Mouse (Mus musculus): ENCODE data around the gene Spa17. TPM values are rescaled to one million over a fixed set of nuclear protein-coding genes. Genes with fewer than 3 reads are reported as not detected.

Spa17 gene
- total and polyA plus RNA-seq, 2 experiments from 2014 or later, result 13.8 to 14.0 TPM

DNA sequence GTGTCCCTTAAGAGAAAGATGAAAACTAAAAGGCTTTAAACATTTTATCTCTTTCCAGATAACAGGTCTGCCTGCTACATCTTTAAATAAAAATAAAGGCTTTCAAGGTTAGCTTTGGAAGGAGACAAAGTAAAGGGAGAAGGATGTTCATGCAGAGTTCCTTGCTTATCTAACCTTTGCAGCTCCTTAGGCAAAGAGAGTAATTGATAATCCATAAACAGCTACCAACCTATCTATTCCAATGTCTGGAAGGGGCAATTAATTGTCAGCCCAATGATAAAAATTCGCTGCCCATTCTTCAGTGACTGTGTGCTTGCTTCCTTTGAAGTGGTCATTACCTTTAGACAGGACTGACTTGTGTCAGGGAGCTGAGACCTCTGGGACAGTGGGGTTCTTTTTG lies 49.7 kb downstream of the Spa17 start:
- Histone ChIP-seq H3K36me3 (replicated peaks; ENCODE audit: control insufficient read depth, insufficient read depth, low read length) (no peaks in the 10 kb centered on the region), H3K27me3 (ENCODE audit: control insufficient read depth, insufficient read depth, low read length) (no peaks in the 10 kb centered on the region), H3K4me1 (ENCODE audit: control insufficient read depth, insufficient read depth) (peaks cover 15% of the 10 kb centered on the region), H3K9ac (replicated peaks; ENCODE audit: low read depth, low read length) (no peak overlapping the region), H3K27ac (ENCODE audit: low read depth) (no peak overlapping the region), H3K4me2 (ENCODE audit: low read depth, low read length) (no peak overlapping the region), H3K4me3 (ENCODE audit: low read depth, low read length) (no peak overlapping the region), H3K9me3 (replicated peaks; ENCODE audit: control insufficient read depth, low read length) (no peaks in the 10 kb centered on the region)
- DNase-seq (ENCODE audit: low spot score) (no peak), ATAC-seq (ENCODE audit: insufficient read depth, low read depth) (no peak)
- no peak for TF ChIP-seq EP300 (IDR thresholded peaks at IDR 0.05; ENCODE audit: low read depth)
- TF ChIP-seq CTCF (IDR thresholded peaks at IDR 0.05; ENCODE audit: low read depth), result no peak
- 43% methylated on average over 1 of the region's 1 CpGs for WGBS

DNA sequence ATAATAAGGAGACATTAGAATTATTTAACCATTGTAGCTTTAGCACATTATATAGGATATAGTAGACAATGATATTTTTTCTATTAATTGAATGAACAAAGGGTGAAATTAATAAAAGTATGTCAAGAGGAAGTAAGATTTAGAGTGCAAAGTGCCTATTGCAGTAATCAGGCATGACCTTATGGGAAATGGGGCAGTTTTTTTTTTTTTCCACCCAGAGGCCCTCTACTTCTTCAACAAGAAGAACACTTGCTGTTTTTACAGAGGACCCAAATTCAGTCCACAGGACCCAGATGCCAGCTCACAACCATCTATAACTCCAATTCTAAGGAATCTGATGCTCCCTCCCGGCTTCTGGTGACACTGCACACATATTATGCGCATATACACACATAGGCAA lies 52.9 kb downstream of the Spa17 start:
- no peaks in the 10 kb centered on the region for H3K27me3 ChIP-seq (ENCODE audit: control insufficient read depth, insufficient read depth, low read length)
- H3K4me1 ChIP-seq (ENCODE audit: control insufficient read depth, insufficient read depth), result no peaks in the 10 kb centered on the region
- H3K27ac ChIP-seq (ENCODE audit: low read depth), result no peak overlapping the region
- no peak overlapping the region for H3K9ac ChIP-seq (replicated peaks; ENCODE audit: low read depth, low read length)
- H3K36me3 ChIP-seq (replicated peaks; ENCODE audit: control insufficient read depth, insufficient read depth, low read length), result no peaks in the 10 kb centered on the region
- H3K4me3 ChIP-seq (ENCODE audit: low read depth, low read length), result no peak overlapping the region
- DNase-seq (ENCODE audit: low spot score) (no peak), ATAC-seq (ENCODE audit: insufficient read depth, low read depth) (no peak)
- no peak overlapping the region for H3K4me2 ChIP-seq (ENCODE audit: low read depth, low read length)
- no peaks in the 10 kb centered on the region for H3K9me3 ChIP-seq (replicated peaks; ENCODE audit: control insufficient read depth, low read length)
- 78% methylated on average over 2 of the region's 2 CpGs for WGBS
- no peak for TF ChIP-seq CTCF (IDR thresholded peaks at IDR 0.05; ENCODE audit: low read depth)
- no peak for TF ChIP-seq EP300 (IDR thresholded peaks at IDR 0.05; ENCODE audit: low read depth)

DNA sequence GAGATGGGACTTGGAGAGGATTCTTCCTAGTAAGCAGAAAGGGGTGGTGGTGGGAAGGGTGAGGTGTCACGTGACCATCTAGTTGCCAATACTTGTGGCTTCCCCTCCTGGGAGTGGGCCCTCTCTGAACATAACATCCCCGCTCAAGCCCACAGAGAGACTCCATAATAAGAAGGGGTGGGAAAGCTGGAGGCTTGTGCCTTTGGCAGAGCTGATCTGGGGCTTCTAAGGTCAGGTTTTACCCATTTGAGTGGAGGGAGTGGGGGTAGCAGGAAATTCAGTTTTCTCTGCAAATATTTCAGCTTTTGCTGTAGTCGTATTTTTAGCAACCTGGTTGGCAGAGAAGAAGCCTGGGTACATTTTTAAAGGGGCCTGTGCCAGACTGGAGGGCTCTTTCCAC lies 57.2 kb downstream of the Spa17 start:
- TF ChIP-seq CTCF (IDR thresholded peaks at IDR 0.05; ENCODE audit: low read depth) (no peak), EP300 (IDR thresholded peaks at IDR 0.05; ENCODE audit: low read depth) (no peak)
- peaks cover 7% of the 10 kb centered on the region; the same call in 1 of the 2 replicates for H3K4me1 ChIP-seq (ENCODE audit: control insufficient read depth, insufficient read depth)
- no peak overlapping the region for H3K27ac ChIP-seq (ENCODE audit: low read depth)
- ATAC-seq (ENCODE audit: insufficient read depth, low read depth), result no peak
- DNase-seq (ENCODE audit: low spot score), result no peak
- no peak overlapping the region for H3K9ac ChIP-seq (replicated peaks; ENCODE audit: low read depth, low read length)
- no peaks in the 10 kb centered on the region for H3K9me3 ChIP-seq (replicated peaks; ENCODE audit: control insufficient read depth, low read length)
- H3K4me3 ChIP-seq (ENCODE audit: low read depth, low read length), result no peak overlapping the region
- WGBS, result 63% methylated on average over 3 of the region's 3 CpGs
- no peaks in the 10 kb centered on the region for H3K36me3 ChIP-seq (replicated peaks; ENCODE audit: control insufficient read depth, insufficient read depth, low read length)
- no peak overlapping the region for H3K4me2 ChIP-seq (ENCODE audit: low read depth, low read length)
- peaks cover 22% of the 10 kb centered on the region for H3K27me3 ChIP-seq (ENCODE audit: control insufficient read depth, insufficient read depth, low read length)

DNA sequence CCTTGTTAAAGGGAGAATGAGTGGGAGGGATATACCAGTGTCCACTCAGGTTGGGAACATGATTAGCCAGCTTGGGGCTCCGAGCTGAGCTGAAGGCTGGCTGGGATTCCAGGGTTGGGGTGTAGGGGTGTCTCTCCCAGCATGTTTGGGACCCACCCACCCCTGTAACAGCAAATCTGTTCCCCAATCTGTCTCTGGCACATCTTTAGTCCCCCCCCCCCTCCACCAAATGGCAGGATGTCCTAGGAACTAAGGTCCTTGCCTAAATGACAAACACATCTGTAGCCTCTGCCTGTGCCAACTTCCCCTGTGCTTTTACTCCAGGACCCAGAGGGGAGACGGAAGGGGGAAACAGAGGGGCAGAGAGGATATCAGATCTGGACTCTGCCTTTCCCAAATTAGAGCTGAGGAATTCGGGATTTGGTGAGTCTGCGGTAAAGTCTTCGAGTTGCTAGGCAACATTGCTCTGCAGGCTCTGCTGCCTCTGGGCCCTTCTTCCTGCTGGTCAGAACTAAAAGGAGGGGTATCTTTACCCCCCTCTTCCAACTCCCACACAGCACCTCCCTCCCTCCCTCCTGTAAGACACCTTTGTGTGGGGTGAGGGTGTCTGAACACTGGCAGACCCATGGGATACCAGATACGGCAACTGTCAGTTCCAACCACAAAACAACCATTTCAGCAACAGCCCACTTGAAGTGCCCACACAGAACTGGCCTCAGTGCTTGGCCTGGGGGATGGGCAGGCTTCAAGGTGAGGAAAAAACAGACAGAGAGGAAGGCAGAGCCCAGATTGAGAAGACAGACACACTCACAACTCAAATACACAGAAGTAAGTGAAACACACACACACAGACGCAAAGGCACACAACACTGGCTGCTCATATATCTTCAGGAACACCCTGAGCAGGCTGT lies 58.4 kb downstream of the Spa17 start, which contains the start of gene Siae:
Gene Siae (plus strand): TSS at position 861 of the 911 bp plus-strand sequence.
- Histone ChIP-seq H3K27me3 (ENCODE audit: control insufficient read depth, insufficient read depth, low read length) (peaks cover 34% of the 10 kb centered on the region), H3K9ac (replicated peaks; ENCODE audit: low read depth, low read length) (no peak within 1 kb of the TSS), H3K4me2 (ENCODE audit: low read depth, low read length) (no peak within 1 kb of the TSS), H3K4me3 (ENCODE audit: low read depth, low read length) (no peak within 1 kb of the TSS), H3K9me3 (replicated peaks; ENCODE audit: control insufficient read depth, low read length) (no peaks in the 10 kb centered on the region), H3K36me3 (replicated peaks; ENCODE audit: control insufficient read depth, insufficient read depth, low read length) (no peaks in the 10 kb centered on the region), H3K4me1 (ENCODE audit: control insufficient read depth, insufficient read depth) (peaks cover 7% of the 10 kb centered on the region; the same call in 1 of the 2 replicates), H3K27ac (ENCODE audit: low read depth) (no peak within 1 kb of the TSS)
- 30% methylated on average over 7 of the region's 7 CpGs for WGBS
- no peak for ATAC-seq (ENCODE audit: insufficient read depth, low read depth)
- TF ChIP-seq EP300 (IDR thresholded peaks at IDR 0.05; ENCODE audit: low read depth) (no peak), CTCF (IDR thresholded peaks at IDR 0.05; ENCODE audit: low read depth) (no peak)
- DNase-seq (ENCODE audit: low spot score), result no peak

DNA sequence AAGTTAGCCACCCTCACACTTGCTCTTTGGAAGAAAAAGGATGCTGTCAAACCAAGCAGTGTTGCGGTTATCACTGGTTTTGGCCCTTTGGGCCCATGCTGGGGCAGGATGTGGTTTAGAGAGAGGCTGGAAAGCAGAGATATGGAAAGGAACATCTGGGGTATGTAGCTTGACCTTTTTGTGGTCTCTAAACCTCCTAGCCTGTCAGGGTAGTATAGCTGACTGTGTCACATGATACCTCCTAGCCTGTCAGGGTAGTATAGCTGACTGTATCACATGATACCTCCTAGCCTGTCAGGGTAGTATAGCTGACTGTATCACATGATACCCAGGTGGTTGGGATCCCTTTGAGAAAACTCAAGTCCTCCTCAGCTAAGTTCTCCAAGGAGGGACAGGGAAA lies 59.2 kb downstream of the Spa17 start:
- peaks cover 36% of the 10 kb centered on the region for H3K27me3 ChIP-seq (ENCODE audit: control insufficient read depth, insufficient read depth, low read length)
- ATAC-seq (ENCODE audit: insufficient read depth, low read depth) (no peak), DNase-seq (ENCODE audit: low spot score) (no peak)
- no peaks in the 10 kb centered on the region for H3K9me3 ChIP-seq (replicated peaks; ENCODE audit: control insufficient read depth, low read length)
- no peaks in the 10 kb centered on the region for H3K36me3 ChIP-seq (replicated peaks; ENCODE audit: control insufficient read depth, insufficient read depth, low read length)
- H3K4me2 ChIP-seq (ENCODE audit: low read depth, low read length), result no peak overlapping the region
- WGBS, result 87% methylated on average over 1 of the region's 1 CpGs
- H3K4me3 ChIP-seq (ENCODE audit: low read depth, low read length), result no peak overlapping the region
- H3K9ac ChIP-seq (replicated peaks; ENCODE audit: low read depth, low read length), result no peak overlapping the region
- no peak for TF ChIP-seq CTCF (IDR thresholded peaks at IDR 0.05; ENCODE audit: low read depth)
- TF ChIP-seq EP300 (IDR thresholded peaks at IDR 0.05; ENCODE audit: low read depth), result no peak
- no peak overlapping the region for H3K27ac ChIP-seq (ENCODE audit: low read depth)
- H3K4me1 ChIP-seq (ENCODE audit: control insufficient read depth, insufficient read depth), result peaks cover 7% of the 10 kb centered on the region; the same call in 1 of the 2 replicates

Other genes starting within 250 kb of the Spa17 start
- gene Hepacam, start 246.4 kb downstream of the Spa17 start, total RNA-seq (2014; rRNA removed; ENCODE audit: low replicate concordance), result 0.04 TPM in 1 of 2 replicates, not detected in the other
- 0.03 and 0.10 TPM in 2 replicates for gene Hepacam, start 246.4 kb downstream of the Spa17 start, polyA plus RNA-seq (2015; fragmentation: Nextera tagmentation; extraction: Ambion mirVana)
- 29.5 and 44.2 TPM in 2 replicates for gene Robo4, start 211.8 kb downstream of the Spa17 start, total RNA-seq (2014; rRNA removed; ENCODE audit: low replicate concordance)
- 10.2 and 12.4 TPM in 2 replicates for gene Robo4, start 211.8 kb downstream of the Spa17 start, polyA plus RNA-seq (2015; fragmentation: Nextera tagmentation; extraction: Ambion mirVana)
- not detected in 2 replicates for gene Robo3, start 180.5 kb downstream of the Spa17 start, total RNA-seq (2014; rRNA removed; ENCODE audit: low replicate concordance)
- 0.12 and 0.18 TPM in 2 replicates for gene Robo3, start 180.5 kb downstream of the Spa17 start, polyA plus RNA-seq (2015; fragmentation: Nextera tagmentation; extraction: Ambion mirVana)
- gene Msantd2, start 124.4 kb downstream of the Spa17 start, total RNA-seq (2014; rRNA removed; ENCODE audit: low replicate concordance), result 3.8 and 5.3 TPM in 2 replicates
- 5.8 and 6.4 TPM in 2 replicates for gene Msantd2, start 124.4 kb downstream of the Spa17 start, polyA plus RNA-seq (2015; fragmentation: Nextera tagmentation; extraction: Ambion mirVana)
- gene Esam, start 85.6 kb downstream of the Spa17 start, total RNA-seq (2014; rRNA removed; ENCODE audit: low replicate concordance), result 115 and 117 TPM in 2 replicates
- gene Esam, start 85.6 kb downstream of the Spa17 start, polyA plus RNA-seq (2015; fragmentation: Nextera tagmentation; extraction: Ambion mirVana), result 82.6 and 83.4 TPM in 2 replicates
- 17.2 TPM in 1 of 2 replicates, not detected in the other for gene Vsig2, start 74.5 kb downstream of the Spa17 start, total RNA-seq (2014; rRNA removed; ENCODE audit: low replicate concordance)
- 1.4 and 1.5 TPM in 2 replicates for gene Vsig2, start 74.5 kb downstream of the Spa17 start, polyA plus RNA-seq (2015; fragmentation: Nextera tagmentation; extraction: Ambion mirVana)
- not detected in 2 replicates for gene Nrgn, start 60.8 kb downstream of the Spa17 start, total RNA-seq (2014; rRNA removed; ENCODE audit: low replicate concordance)
- 2.0 and 2.3 TPM in 2 replicates for gene Nrgn, start 60.8 kb downstream of the Spa17 start, polyA plus RNA-seq (2015; fragmentation: Nextera tagmentation; extraction: Ambion mirVana)
- gene Siae, start 58.0 kb downstream of the Spa17 start, total RNA-seq (2014; rRNA removed; ENCODE audit: low replicate concordance), result 5.4 and 5.8 TPM in 2 replicates
- gene Siae, start 58.0 kb downstream of the Spa17 start, polyA plus RNA-seq (2015; fragmentation: Nextera tagmentation; extraction: Ambion mirVana), result 6.4 and 9.3 TPM in 2 replicates
- 73.3 and 86.2 TPM in 2 replicates for gene Tbrg1, start 43.6 kb upstream of the Spa17 start, total RNA-seq (2014; rRNA removed; ENCODE audit: low replicate concordance)
- 78.3 and 80.5 TPM in 2 replicates for gene Tbrg1, start 43.6 kb upstream of the Spa17 start, polyA plus RNA-seq (2015; fragmentation: Nextera tagmentation; extraction: Ambion mirVana)
- not detected in 2 replicates for gene Panx3, start 55.5 kb upstream of the Spa17 start, total RNA-seq (2014; rRNA removed; ENCODE audit: low replicate concordance)
- not detected in 2 replicates for gene Panx3, start 55.5 kb upstream of the Spa17 start, polyA plus RNA-seq (2015; fragmentation: Nextera tagmentation; extraction: Ambion mirVana)
- not detected in 2 replicates for gene Olfr160, start 102.5 kb upstream of the Spa17 start, total RNA-seq (2014; rRNA removed; ENCODE audit: low replicate concordance)
- gene Olfr160, start 102.5 kb upstream of the Spa17 start, polyA plus RNA-seq (2015; fragmentation: Nextera tagmentation; extraction: Ambion mirVana), result not detected in 2 replicates
- gene Olfr874, start 131.4 kb upstream of the Spa17 start, total RNA-seq (2014; rRNA removed; ENCODE audit: low replicate concordance), result not detected in 2 replicates
- gene Olfr874, start 131.4 kb upstream of the Spa17 start, polyA plus RNA-seq (2015; fragmentation: Nextera tagmentation; extraction: Ambion mirVana), result not detected in 2 replicates
- not detected in 2 replicates for gene Olfr875, start 158.1 kb upstream of the Spa17 start, total RNA-seq (2014; rRNA removed; ENCODE audit: low replicate concordance)
- not detected in 2 replicates for gene Olfr875, start 158.1 kb upstream of the Spa17 start, polyA plus RNA-seq (2015; fragmentation: Nextera tagmentation; extraction: Ambion mirVana)
- not detected in 2 replicates for gene Olfr876, start 189.3 kb upstream of the Spa17 start, total RNA-seq (2014; rRNA removed; ENCODE audit: low replicate concordance)
- not detected in 2 replicates for gene Olfr876, start 189.3 kb upstream of the Spa17 start, polyA plus RNA-seq (2015; fragmentation: Nextera tagmentation; extraction: Ambion mirVana)
- gene Olfr877, start 240.5 kb upstream of the Spa17 start, total RNA-seq (2014; rRNA removed; ENCODE audit: low replicate concordance), result not detected in 2 replicates
- not detected in 2 replicates for gene Olfr877, start 240.5 kb upstream of the Spa17 start, polyA plus RNA-seq (2015; fragmentation: Nextera tagmentation; extraction: Ambion mirVana)